Mouse (Mus musculus): ENCODE measurements at regions not wholly inside any gene's neighbourhood (a gene's known extent, or its start where the extent isn't known, plus 50 kb on each side); places are given as distances from the start of the nearest gene placed in this dataset.

DNA sequence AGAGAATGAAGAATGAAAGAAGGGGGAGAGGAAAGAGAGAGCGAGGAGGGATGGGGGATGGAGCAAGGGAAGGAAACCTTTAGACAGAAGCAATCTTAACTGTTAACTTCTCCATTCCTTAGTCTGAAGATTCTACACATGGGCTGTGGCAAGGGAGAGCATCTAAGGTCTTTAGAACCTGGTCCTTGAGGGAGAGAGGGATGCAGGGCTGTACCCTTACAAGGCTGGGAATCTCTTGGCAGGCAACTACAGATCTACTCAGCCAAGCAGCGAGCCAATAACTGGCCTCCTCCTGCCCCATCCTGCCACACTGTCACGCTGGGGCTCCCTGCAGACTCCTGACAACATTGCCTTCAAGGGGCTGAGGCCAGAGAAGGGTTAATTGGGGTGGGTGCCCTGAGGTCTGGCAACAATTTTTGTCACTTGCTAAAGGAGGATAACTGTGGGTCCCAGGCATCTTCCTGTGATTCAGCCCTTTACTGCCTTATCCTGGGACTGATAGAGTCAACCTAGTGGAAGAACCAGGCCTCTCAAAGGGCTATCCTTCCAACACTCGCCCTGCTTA, 205.7 kb downstream of the Rpap3 start:
- no peak for TF ChIP-seq POLR2A (IDR thresholded peaks at IDR 0.05; ENCODE audit: extremely low read depth, insufficient read depth, low read length)
- no peak for TF ChIP-seq CTCF (IDR thresholded peaks at IDR 0.05; ENCODE audit: low read depth, low read length)
